In the genomic region with DNA sequence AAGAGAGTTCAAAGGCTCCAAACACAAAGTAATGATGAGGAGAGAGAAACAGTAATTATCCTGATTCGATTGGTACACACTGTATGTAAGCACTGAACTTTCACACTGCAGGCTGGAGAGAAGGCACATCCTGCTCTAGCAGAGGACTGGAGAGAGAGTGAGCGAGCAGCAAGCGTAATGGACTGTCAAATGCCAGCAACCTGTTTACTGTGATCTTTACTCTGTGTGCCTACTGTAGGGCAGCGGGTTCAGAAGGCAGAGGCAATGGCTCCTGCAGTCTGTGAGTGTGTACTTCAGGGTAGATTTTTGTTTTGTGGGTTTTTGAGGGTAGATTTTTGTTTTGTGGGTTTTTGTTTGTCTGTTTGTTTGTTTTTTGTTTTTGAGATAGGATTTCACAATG, we compare ENCODE assay signal across 15 mouse cellular contexts. TPM values are rescaled to one million over a fixed set of nuclear protein-coding genes. Genes with fewer than 3 reads are reported as not detected.
"Had no signal": no experiment of that assay in that cellular context is flagged by ENCODE, and none has a peak within 500 bp of the region (broad histone marks: within the 10 kb centered on the region; RNA-seq: fewer than 3 reads in every experiment).

No protein-coding gene starts in this region.

- H3K27ac ChIP-seq: kidney, postnatal 0 days; limb, embryonic 12.5 days; liver, embryonic 14.5 days; midbrain, embryonic 12.5 days; neural tube, embryonic 13.5 days had no signal

- H3K4me2 ChIP-seq: limb, embryonic 12.5 days; lung, embryonic 14.5 days; midbrain, embryonic 12.5 days; neural tube, embryonic 13.5 days had no signal

- ATAC-seq: midbrain, embryonic 16.5 days had no signal

- H3K27me3 ChIP-seq: limb, embryonic 12.5 days; neural tube, embryonic 13.5 days had no signal

- H3K36me3 ChIP-seq: limb, embryonic 12.5 days; midbrain, embryonic 12.5 days; neural tube, embryonic 13.5 days had no signal

- H3K4me3 ChIP-seq: limb, embryonic 12.5 days; midbrain, embryonic 12.5 days; neural tube, embryonic 13.5 days had no signal

- H3K9me3 ChIP-seq: limb, embryonic 12.5 days; midbrain, embryonic 12.5 days; neural tube, embryonic 13.5 days had no signal

- H3K9ac ChIP-seq: limb, embryonic 12.5 days; liver, embryonic 14.5 days; lung, embryonic 14.5 days; midbrain, embryonic 12.5 days; neural tube, embryonic 13.5 days had no signal

- H3K4me1 ChIP-seq: neural tube, embryonic 13.5 days had no signal

- DNase-seq: kidney, adult 18-20 months; layer of hippocampus, adult 9-11 months; layer of hippocampus, postnatal 36 days; lung, embryonic 14.5 days; retina, postnatal 1 day; right cerebral cortex, postnatal 4 days; spleen, adult 18-20 months; thymus, postnatal 4 days had no signal

RNA-seq across cellular contexts. Expression of a gene that starts 49.9 kb away (rescaled TPM):
- polyA plus RNA-seq: kidney, postnatal 0 days; lung, embryonic 14.5 days; stomach, embryonic 14.5 days had no signal
